Mouse (Mus musculus): ENCODE results near the gene Cldn7.
A peak's percentile ranks its signal among the peaks of the same experiment; 100 is the strongest.
"Not testable (repeated sequence)": the region's sequence is repeated elsewhere in the genome, so short reads cannot be mapped to it uniquely, and the experiment has no call there.

Gene Cldn7

DNA sequence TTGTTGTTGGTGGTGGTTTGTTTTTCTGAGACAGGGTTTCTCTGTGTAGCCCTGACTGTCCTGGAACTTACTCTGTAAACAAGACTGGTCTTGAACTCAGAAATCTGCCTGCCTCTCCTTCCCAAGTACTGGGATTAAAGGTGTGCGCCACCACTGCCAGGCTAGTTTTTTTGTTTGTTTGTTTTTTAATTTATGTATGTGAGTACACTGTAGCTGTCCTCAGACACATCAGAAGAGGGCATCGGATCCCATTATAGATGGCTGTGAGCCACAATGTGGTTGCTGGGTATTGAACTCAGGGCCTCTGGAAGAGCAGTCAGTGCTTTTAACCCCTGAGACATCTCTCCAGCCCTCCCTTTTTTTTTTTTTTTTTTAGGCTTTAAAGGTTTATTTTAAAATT lies 51.6 kb downstream of the Cldn7 start:
- not testable (repeated sequence) for DNase-seq

DNA sequence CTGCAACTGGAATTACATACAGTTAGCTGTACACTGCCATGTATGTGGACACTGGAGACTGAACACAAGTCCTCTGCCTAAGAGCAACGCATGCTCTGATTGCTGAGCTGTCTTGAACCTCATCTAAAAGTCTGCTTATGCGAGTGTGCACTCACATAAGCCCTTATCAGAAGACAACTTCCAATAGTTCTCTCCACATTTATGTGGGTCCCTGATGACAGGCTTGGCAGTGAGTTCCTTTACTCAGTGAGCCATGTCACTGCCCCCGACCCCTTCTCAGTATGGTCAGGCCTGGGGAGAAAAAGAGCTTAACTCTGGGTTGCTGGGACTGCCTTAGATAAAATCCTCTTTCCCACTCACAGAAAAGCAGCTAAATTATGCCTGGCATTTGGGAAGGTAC lies 52.1 kb downstream of the Cldn7 start, which contains the start of gene Dlg4:
Gene Dlg4 (plus strand): TSS at position 274 of the 400 bp plus-strand sequence.
- peak in 1 of 2 experiments; percentile 9 for DNase-seq

DNA sequence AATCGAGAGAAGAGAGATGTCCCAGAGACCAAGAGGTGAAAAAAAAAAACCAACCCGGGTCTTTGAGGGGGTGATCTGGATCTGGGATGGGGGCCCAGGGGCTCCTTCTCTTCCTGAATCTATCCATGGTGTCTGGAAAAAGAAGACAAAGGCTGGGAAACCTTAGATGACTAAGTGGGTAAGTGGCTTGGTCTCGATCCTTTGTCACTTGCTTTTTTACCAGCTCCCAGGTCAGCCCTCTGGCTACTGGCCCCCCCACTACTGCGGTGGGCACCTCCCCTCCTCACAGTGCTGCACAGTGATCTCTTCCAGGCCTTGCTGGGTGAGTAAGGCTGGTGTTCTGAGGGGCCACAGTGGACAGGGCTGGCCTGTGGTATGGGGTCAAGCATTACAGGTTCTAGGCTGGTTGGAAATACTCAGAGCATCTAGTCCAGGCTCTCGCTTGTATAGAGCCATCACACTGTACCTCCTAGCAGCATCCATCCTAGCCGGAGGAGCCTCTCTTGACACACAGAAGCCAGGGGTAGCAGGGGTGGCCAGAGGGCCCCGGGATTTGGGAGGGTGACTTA lies 52.7 kb downstream of the Cldn7 start:
- DNase-seq, result peak in 1 of 2 experiments; percentile 23
